Mouse (Mus musculus) liver, embryonic 14.5 days (tissue): ENCODE measurements around the gene Add3. TPM values are rescaled to one million over a fixed set of nuclear protein-coding genes. Genes with fewer than 3 reads are reported as not detected.
A peak's percentile ranks its signal among the peaks of the same experiment; 100 is the strongest.

ENCODE experiments used
- ATAC-seq: fragments of 200-750 bp; cut with Nextera tagmentation; 2 replicates; pipeline ENCODE4 v1.8.0; 2017; ENCODE audit warnings: moderate number of reproducible peaks, mild to moderate bottlenecking, moderate library complexity; ENCODE audit not compliant: insufficient read depth
- DNase-seq, 3 experiments: peaks; one replicate each; pipeline ENCODE4 v3.0.0-alpha.2; 2012 to 2013; ENCODE audit warnings: low read depth in 3 of 3, low spot score in 3 of 3
- H3K27ac ChIP-seq: fragments of 300-500 bp; sonication (generic); 2 replicates; pipeline ENCODE4 v1.5.1; 2014; ENCODE audit warnings: moderate library complexity, mild to moderate bottlenecking, control low read depth, inconsistent platforms
- H3K27me3 ChIP-seq: fragments of 300-500 bp; sonication (generic); 2 replicates; pipeline ENCODE4 v1.6.1; 2014; ENCODE audit warnings: mild to moderate bottlenecking, low read length, moderate library complexity; ENCODE audit not compliant: control insufficient read depth, insufficient read depth
- H3K36me3 ChIP-seq: fragments of 300-500 bp; sonication (generic); replicated peaks from 2 replicates; pipeline ENCODE4 v1.6.1; 2014; ENCODE audit warnings: low read depth; ENCODE audit not compliant: control insufficient read depth, insufficient read depth
- H3K4me1 ChIP-seq, 2 experiments: fragments of 200-500 bp in 1 of 2; fragments of 300-500 bp in 1 of 2; sonication (generic) in 1 of 2; replicated peaks; 2 replicates each; pipeline ENCODE4 v1.6.1; 2012 to 2014; ENCODE audit warnings: antibody characterized with exemption in 1 of 2, inconsistent platforms in 1 of 2, low read length in 1 of 2; ENCODE audit not compliant: control insufficient read depth in 2 of 2, insufficient read depth in 2 of 2
- H3K4me2 ChIP-seq: fragments of 300-500 bp; sonication (generic); 2 replicates; pipeline ENCODE4 v1.6.1; 2014; ENCODE audit warnings: low read depth, mild to moderate bottlenecking, control low read depth, moderate library complexity
- H3K4me3 ChIP-seq, 2 experiments: fragments of 200-500 bp in 1 of 2; fragments of 300-500 bp in 1 of 2; sonication (generic) in 1 of 2; 2 replicates each; pipeline ENCODE4 v1.5.1; 2012 to 2014; ENCODE audit warnings: low read depth in 2 of 2, low read length in 2 of 2, mild to moderate bottlenecking in 2 of 2, control low read depth in 1 of 2, inconsistent platforms in 1 of 2, moderate library complexity in 1 of 2; ENCODE audit not compliant: insufficient read depth in 1 of 2
- H3K9ac ChIP-seq: fragments of 300-500 bp; sonication (generic); replicated peaks from 2 replicates; pipeline ENCODE4 v1.6.1; 2014; ENCODE audit warnings: mild to moderate bottlenecking, control low read depth, moderate library complexity
- H3K9me3 ChIP-seq: fragments of 300-500 bp; sonication (generic); 2 replicates; pipeline ENCODE4 v1.6.1; 2016; ENCODE audit warnings: low read length, mixed read lengths; ENCODE audit not compliant: control insufficient read depth
- CTCF ChIP-seq: IDR thresholded peaks from 2 replicates; pipeline ENCODE4 v1.5.1; 2016; ENCODE audit warnings: antibody characterized with exemption, low read depth, control low read depth
- EP300 ChIP-seq: IDR thresholded peaks from 2 replicates; pipeline ENCODE4 v1.6.1; 2016; ENCODE audit warnings: antibody characterized with exemption, low read depth
- WGBS: fragments of 180-500 bp; shearing (Covaris S2); extraction: QIAGEN DNeasy Blood & Tissue Kit; methylation state at CpG from one replicate; pipeline ENCODE4 v1.1.7; 2014; ENCODE audit not compliant: insufficient replicate concordance; 5-methylcytosine and 5-hydroxymethylcytosine counted together
- polyA plus RNA-seq, 2 experiments: library from polyadenylated mRNA; depleted of rRNA in 1 of 2; stranded (reverse) in 1 of 2; unstranded in 1 of 2; fragments of >200 nt; fragmentation: Nextera tagmentation in 1 of 2; extraction: Ambion mirVana in 1 of 2; gene quantifications; 2 replicates each; pipeline versions ENCODE4 v1.2.1 to v1.2.3; 2012 to 2014

Add3 gene
- polyA plus RNA-seq (2012; rRNA removed) (8.2 and 12.7 TPM in 2 replicates), polyA plus RNA-seq (2014; fragmentation: Nextera tagmentation; extraction: Ambion mirVana) (21.7 and 26.7 TPM in 2 replicates)

- no peaks in the 10 kb centered on the region for H3K27me3 ChIP-seq
- 5% methylated on average over 24 of the region's 24 CpGs for WGBS
- H3K4me2 ChIP-seq, result peak within 1 kb of the TSS; percentile 100
- ATAC-seq (no peak), DNase-seq (no peak)
- peak within 1 kb of the TSS; percentile 88 to 94 for H3K4me3 ChIP-seq
- no peaks in the 10 kb centered on the region for H3K36me3 ChIP-seq
- TF ChIP-seq CTCF, result peak; percentile 23; the same call in 1 of the 2 replicates
- no peak for TF ChIP-seq EP300
- H3K9ac ChIP-seq, result peak within 1 kb of the TSS; percentile 45
- H3K27ac ChIP-seq, result peak within 1 kb of the TSS; percentile 38
- H3K4me1 ChIP-seq, result peaks cover 12 to 17% of the 10 kb centered on the region in 2 experiments
- no peaks in the 10 kb centered on the region for H3K9me3 ChIP-seq
These were observed at the start of gene Add3 for GRCm38 (mm10) chr19:53140044-53140803. Gene Add3, plus strand, starts transcription at chr19:53140443.

GRCm38 (mm10) chr19:53090677-53091076, 49.6 kb upstream of the Add3 start:
- H3K4me3 ChIP-seq, result no peak overlapping the region
- no peak overlapping the region for H3K9ac ChIP-seq
- DNase-seq (no peak), ATAC-seq (no peak)
- WGBS, result 74% methylated on average over 5 of the region's 5 CpGs
- H3K27me3 ChIP-seq, result no peaks in the 10 kb centered on the region
- no peak overlapping the region for H3K27ac ChIP-seq
- no peaks in the 10 kb centered on the region for H3K36me3 ChIP-seq
- TF ChIP-seq CTCF, result no peak
- no peak for TF ChIP-seq EP300
- no peak overlapping the region for H3K4me2 ChIP-seq
- H3K9me3 ChIP-seq, result no peaks in the 10 kb centered on the region
- peaks cover 18 to 42% of the 10 kb centered on the region in 2 experiments for H3K4me1 ChIP-seq

- Histone ChIP-seq H3K9ac (no peak overlapping the region), H3K27ac (no peak overlapping the region), H3K4me2 (no peak overlapping the region), H3K9me3 (no peaks in the 10 kb centered on the region), H3K36me3 (no peaks in the 10 kb centered on the region), H3K4me1 (peaks cover 18 to 42% of the 10 kb centered on the region in 2 experiments), H3K27me3 (no peaks in the 10 kb centered on the region), H3K4me3 (no peak overlapping the region)
- TF ChIP-seq EP300, result no peak
- TF ChIP-seq CTCF, result no peak
- ATAC-seq, result no peak
- DNase-seq, result no peak
- WGBS, result 69% methylated on average over 6 of the region's 6 CpGs
These were observed 48.0 kb upstream of the Add3 start for GRCm38 (mm10) chr19:53092251-53092650.

GRCm38 (mm10) chr19:53093294-53093693, 46.9 kb upstream of the Add3 start:
- ATAC-seq (peak; percentile 73), DNase-seq (no peak)
- H3K9ac ChIP-seq, result no peak overlapping the region; the same call in 1 of the 2 replicates
- no peaks in the 10 kb centered on the region for H3K9me3 ChIP-seq
- no peaks in the 10 kb centered on the region for H3K27me3 ChIP-seq
- no peaks in the 10 kb centered on the region for H3K36me3 ChIP-seq
- H3K4me2 ChIP-seq, result 0 out of 2 replicates have a peak overlapping the region, but pooled peaks have one; percentile 20
- WGBS, result 5% methylated on average over 3 of the region's 3 CpGs
- no peak overlapping the region for H3K27ac ChIP-seq
- H3K4me3 ChIP-seq, result no peak overlapping the region
- peaks cover 18 to 36% of the 10 kb centered on the region in 2 experiments for H3K4me1 ChIP-seq
- peak; percentile 70 for TF ChIP-seq EP300
- TF ChIP-seq CTCF, result no peak

GRCm38 (mm10) chr19:53094684-53095083, 45.6 kb upstream of the Add3 start:
- 28% methylated on average over 4 of the region's 4 CpGs for WGBS
- H3K9me3 ChIP-seq, result no peaks in the 10 kb centered on the region
- no peak overlapping the region for H3K4me3 ChIP-seq
- no peak overlapping the region for H3K9ac ChIP-seq
- no peaks in the 10 kb centered on the region for H3K27me3 ChIP-seq
- ATAC-seq, result peak; percentile 54; the same call in 1 of the 2 replicates
- H3K27ac ChIP-seq, result no peak overlapping the region
- peaks cover 18 to 32% of the 10 kb centered on the region in 2 experiments for H3K4me1 ChIP-seq
- DNase-seq, result no peak
- TF ChIP-seq CTCF, result no peak
- TF ChIP-seq EP300, result peak; percentile 56; the same call in 1 of the 2 replicates
- H3K36me3 ChIP-seq, result no peaks in the 10 kb centered on the region
- no peak overlapping the region for H3K4me2 ChIP-seq
